In the genomic region with DNA sequence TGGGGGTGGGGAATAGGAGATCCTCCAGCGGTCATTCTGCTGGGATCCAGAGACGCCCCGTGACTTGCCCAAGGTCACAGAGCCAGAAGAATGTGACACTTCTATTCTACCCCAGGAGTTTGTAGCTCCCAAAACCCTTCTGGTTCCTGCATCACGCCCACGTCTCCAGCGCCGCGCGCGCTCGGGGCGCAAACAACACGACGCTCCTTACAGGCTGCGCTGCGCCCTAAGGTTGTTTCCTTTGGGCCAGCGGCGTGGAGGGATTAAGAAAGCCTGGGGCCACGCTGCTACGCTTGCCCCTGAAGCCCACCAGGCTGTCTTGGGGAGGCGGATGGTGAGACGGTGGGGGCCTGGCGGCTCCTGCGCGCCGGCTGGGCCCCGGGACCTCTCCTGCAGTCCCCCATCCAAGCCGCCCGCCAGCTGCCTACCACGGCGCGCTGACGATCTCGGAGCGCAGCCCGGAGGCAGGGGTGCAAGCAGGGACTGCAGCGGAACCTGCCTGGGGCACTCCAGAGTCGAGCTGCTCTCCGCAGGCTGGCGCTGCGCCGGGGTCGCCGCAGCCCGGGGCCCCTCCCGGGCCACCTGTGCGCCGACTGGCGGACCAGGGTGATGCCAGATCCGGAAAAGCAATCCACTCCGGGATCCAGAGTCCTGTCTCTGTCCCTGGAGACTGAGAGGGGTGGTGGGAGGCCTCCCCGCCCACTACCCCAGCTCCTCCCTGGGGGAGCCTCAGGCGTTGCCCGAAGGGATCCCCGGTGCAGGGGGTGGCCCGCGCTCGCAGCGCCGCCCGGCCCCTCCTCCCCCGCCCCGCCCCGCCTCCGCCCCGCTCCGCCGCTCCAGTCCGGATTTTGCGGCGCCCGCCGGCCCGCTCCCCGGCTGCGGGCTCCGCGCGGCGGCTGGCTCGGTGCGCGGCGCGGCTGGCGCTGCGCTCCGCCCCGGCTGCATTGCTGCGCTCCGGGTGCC, we compare ENCODE assay signal across 8 mouse cellular contexts. TPM values are rescaled to one million over a fixed set of nuclear protein-coding genes. Genes with fewer than 3 reads are reported as not detected.
A peak's percentile ranks its signal among the peaks of the same experiment; 100 is the strongest.
DNase-seq lines count a peak whose midpoint lies in the region; ATAC-seq and TF ChIP-seq lines count a peak whose summit lies in the region.

A gene (plus strand): TSS at position 881 of the 963 bp plus-strand sequence.

- peak within 1 kb of the TSS; percentile 38 for H3K4me3 ChIP-seq in bone marrow, adult 2 months (replicated peaks; ENCODE audit: control insufficient read depth, low read depth, low read length)
- H3K4me3 ChIP-seq in embryonic facial prominence, embryonic 14.5 days (ENCODE audit: low read depth, low read length) = peak within 1 kb of the TSS; percentile 63
- H3K4me3 ChIP-seq in heart, embryonic 14.5 days (ENCODE audit: control insufficient read depth in 1 of 2, insufficient read depth in 1 of 2, low read depth in 1 of 2, low read length in 2 of 2) = peak within 1 kb of the TSS; percentile 55 to 62
- peak within 1 kb of the TSS; percentile 55 for H3K4me3 ChIP-seq in lung, postnatal 0 days (ENCODE audit: low read depth, low read length)

- peak; percentile 78 for ATAC-seq in embryonic facial prominence, embryonic 14.5 days (ENCODE audit: low read depth)
- ATAC-seq in heart, embryonic 14.5 days (ENCODE audit: insufficient number of reproducible peaks, insufficient read depth, low FRiP score, low read depth) = 0 out of 2 replicates have a peak, but pooled peaks have one; percentile 29
- ATAC-seq in lung, postnatal 0 days = peak; percentile 70
- no peak for ATAC-seq in activated CD4-positive, CD25-positive, alpha-beta regulatory T cell, adult 4 months

- TF ChIP-seq POLR2A in bone marrow, adult 2 months (IDR thresholded peaks at IDR 0.05; ENCODE audit: borderline replicate concordance, control insufficient read depth, low read depth, low read length) = no peak

- no peak within 1 kb of the TSS; the same call in 1 of the 2 replicates for H3K27ac ChIP-seq in bone marrow, adult 2 months (ENCODE audit: control insufficient read depth, insufficient read depth, low read depth, low read length, poor library complexity)
- no peak within 1 kb of the TSS for H3K27ac ChIP-seq in embryonic facial prominence, embryonic 14.5 days (replicated peaks; ENCODE audit: low read depth, low read length)
- H3K27ac ChIP-seq in heart, embryonic 14.5 days (replicated peaks in 1 of 2; ENCODE audit: control insufficient read depth in 1 of 2, insufficient read depth in 1 of 2, low read depth in 2 of 2, low read length in 2 of 2) = no peak within 1 kb of the TSS
- H3K27ac ChIP-seq in lung, postnatal 0 days (ENCODE audit: low read length) = no peak within 1 kb of the TSS

- no peaks in the 10 kb centered on the region for H3K9me3 ChIP-seq in embryonic facial prominence, embryonic 14.5 days (ENCODE audit: control insufficient read depth, low read length)
- H3K9me3 ChIP-seq in heart, embryonic 14.5 days (ENCODE audit: control insufficient read depth, low read length) = no peaks in the 10 kb centered on the region
- H3K9me3 ChIP-seq in lung, postnatal 0 days (ENCODE audit: low read length) = no peaks in the 10 kb centered on the region

- no peak for TF ChIP-seq EP300 in lung, postnatal 0 days (IDR thresholded peaks at IDR 0.05)

- H3K27me3 ChIP-seq in embryonic facial prominence, embryonic 14.5 days (replicated peaks; ENCODE audit: control insufficient read depth, insufficient read depth, low read length) = peaks cover 86% of the 10 kb centered on the region
- peaks cover 98% of the 10 kb centered on the region for H3K27me3 ChIP-seq in heart, embryonic 14.5 days (ENCODE audit: control insufficient read depth, insufficient read depth, low read length)
- peaks cover 35% of the 10 kb centered on the region for H3K27me3 ChIP-seq in lung, postnatal 0 days (replicated peaks; ENCODE audit: insufficient read depth, low read length)

- 5% methylated on average over 78 of the region's 91 CpGs for WGBS in bone marrow, adult 2 months
- WGBS in embryonic facial prominence, embryonic 14.5 days = under 1% methylated on average over 40 of the region's 91 CpGs
- WGBS in heart, embryonic 14.5 days = under 1% methylated on average over 65 of the region's 91 CpGs
- WGBS in lung, postnatal 0 days = under 1% methylated on average over 56 of the region's 91 CpGs

- no peak for TF ChIP-seq CTCF in bone marrow, adult 2 months (IDR thresholded peaks at IDR 0.05; ENCODE audit: control insufficient read depth, insufficient read depth, low read length)
- no peak for TF ChIP-seq CTCF in lung, postnatal 0 days (IDR thresholded peaks at IDR 0.05)

- peak; percentile 62 for DNase-seq in Muller cell, postnatal 12 days (ENCODE audit: inconsistent ontology term)
- peak; percentile 72 for DNase-seq in embryonic facial prominence, embryonic 14.5 days (ENCODE audit: low spot score)
- DNase-seq in layer of hippocampus, adult 8-10 months (ENCODE audit: low spot score in 2 of 2) = peak; percentile 66 to 70
- peak; percentile 26 for DNase-seq in lung, postnatal 0 days (ENCODE audit: low spot score)
- DNase-seq in right cerebral cortex, postnatal 36 days (ENCODE audit: low spot score in 2 of 2) = peak; percentile 71 to 75

- peak within 1 kb of the TSS; percentile 100 for H3K4me2 ChIP-seq in embryonic facial prominence, embryonic 14.5 days (ENCODE audit: low read depth, low read length)
- peak within 1 kb of the TSS; percentile 98 for H3K4me2 ChIP-seq in heart, embryonic 14.5 days (ENCODE audit: low read length)
- peak within 1 kb of the TSS; percentile 87 for H3K4me2 ChIP-seq in lung, postnatal 0 days (replicated peaks; ENCODE audit: low read depth, low read length)

- H3K9ac ChIP-seq in embryonic facial prominence, embryonic 14.5 days (ENCODE audit: low read depth, low read length) = peak within 1 kb of the TSS; percentile 55; the same call in 1 of the 2 replicates
- peak within 1 kb of the TSS; percentile 62 for H3K9ac ChIP-seq in heart, embryonic 14.5 days (ENCODE audit: low read length)
- no peak within 1 kb of the TSS for H3K9ac ChIP-seq in lung, postnatal 0 days (replicated peaks; ENCODE audit: low read depth)

- H3K4me1 ChIP-seq in bone marrow, adult 2 months (ENCODE audit: control insufficient read depth, insufficient read depth, low read length) = no peaks in the 10 kb centered on the region; the same call in none of the 2 replicates
- H3K4me1 ChIP-seq in embryonic facial prominence, embryonic 14.5 days (ENCODE audit: control insufficient read depth, insufficient read depth, low read length) = 0 out of 2 replicates have a peak, but pooled peaks cover 4% of the 10 kb centered on the region
- H3K4me1 ChIP-seq in heart, embryonic 14.5 days (ENCODE audit: control insufficient read depth in 2 of 2, insufficient read depth in 2 of 2, low read length in 2 of 2) = peaks cover 2 to 7% of the 10 kb centered on the region in 2 experiments; a peak in 1 of 4 replicates
- H3K4me1 ChIP-seq in lung, postnatal 0 days (ENCODE audit: insufficient read depth, low read depth, low read length) = peaks cover 4% of the 10 kb centered on the region; the same call in 1 of the 2 replicates

- no peaks in the 10 kb centered on the region for H3K36me3 ChIP-seq in embryonic facial prominence, embryonic 14.5 days (ENCODE audit: control insufficient read depth, insufficient read depth, low read length)
- no peaks in the 10 kb centered on the region for H3K36me3 ChIP-seq in heart, embryonic 14.5 days (ENCODE audit: control insufficient read depth, insufficient read depth, low read length)
- H3K36me3 ChIP-seq in lung, postnatal 0 days (ENCODE audit: insufficient read depth, low read length) = no peaks in the 10 kb centered on the region

RNA-seq across cellular contexts. Expression of the gene that starts here (rescaled TPM):
- polyA plus RNA-seq in bone marrow, adult 2 months (2011; ENCODE audit: insufficient read depth, insufficient read length, low replicate concordance, missing spikeins) = 0.79 and 1.4 TPM in 2 replicates
- polyA plus RNA-seq in embryonic facial prominence, embryonic 14.5 days (2014; fragmentation: Nextera tagmentation; extraction: Ambion mirVana) = 4.5 and 4.6 TPM in 2 replicates
- 2.3 and 2.7 TPM in 2 replicates for polyA plus RNA-seq in heart, embryonic 14.5 days (2014; fragmentation: Nextera tagmentation; extraction: Ambion mirVana)
- 100 to 1,000 TPM; 127 to 154 (median 141) TPM for total RNA-seq in layer of hippocampus, adult 8-10 months (2022)
- 1.4 and 1.9 TPM in 2 replicates for polyA plus RNA-seq in lung, postnatal 0 days (2015; fragmentation: Nextera tagmentation; extraction: Ambion mirVana)
- under 1 TPM; 0.74 to 0.76 TPM for polyA plus RNA-seq in activated CD4-positive, CD25-positive, alpha-beta regulatory T cell, adult 4 months (2017; shearing (Covaris generic))
